Mouse (Mus musculus): ENCODE measurements around the gene Lmbr1.

- TF ChIP-seq CTCF (IDR thresholded peaks at IDR 0.05) (no peak), POLR2A (IDR thresholded peaks at IDR 0.05; ENCODE audit: insufficient read depth, low read depth, low read length) (no peak), EP300 (IDR thresholded peaks at IDR 0.05; ENCODE audit: insufficient read depth, low read depth, low read length) (no peak)
These were observed 124.3 kb downstream of the Lmbr1 start for GRCm38 (mm10) chr5:29253876-29254275.

All from heart, adult 2 months (tissue).